Mouse (Mus musculus) bone marrow, adult 2 months (tissue): ENCODE data around the gene Nfkbia.

Source experiments
- CTCF ChIP-seq: fragments of 200-500 bp; IDR thresholded peaks from 2 replicates; pipeline ENCODE4 v1.5.1; 2011; ENCODE audit warnings: low read length, control low read depth; ENCODE audit not compliant: control insufficient read depth, insufficient read depth
- POLR2A ChIP-seq: fragments of 200-500 bp; IDR thresholded peaks from 2 replicates; pipeline ENCODE4 v1.6.1; 2011; ENCODE audit warnings: low read depth, mild to moderate bottlenecking, control low read depth, low read length, borderline replicate concordance; ENCODE audit not compliant: control insufficient read depth

DNA sequence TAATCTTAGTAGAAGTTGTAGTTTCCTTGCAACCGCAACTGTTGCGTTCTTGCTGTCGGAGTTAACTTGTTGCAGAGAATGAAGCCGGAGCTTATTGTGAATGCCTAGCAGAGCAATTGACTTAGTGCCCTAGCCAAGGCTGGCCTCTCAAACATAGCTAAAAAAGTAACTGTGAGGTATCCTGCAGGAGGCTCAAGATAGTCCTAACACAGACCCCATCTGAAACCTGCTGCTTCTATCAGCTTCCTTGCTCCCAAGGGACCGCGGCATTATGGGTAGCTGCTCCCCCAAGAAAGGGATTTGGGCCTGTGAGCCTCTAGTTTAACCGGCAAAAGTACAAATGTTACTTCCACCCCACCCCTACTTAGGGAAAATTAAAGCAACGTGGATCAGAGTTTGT is 934 bp upstream of the Nfkbia start:
- TF ChIP-seq CTCF, result no peak
- TF ChIP-seq POLR2A, result no peak
